Mouse (Mus musculus): ENCODE results near the gene Nfkbid.

Nfkbid gene

DNA sequence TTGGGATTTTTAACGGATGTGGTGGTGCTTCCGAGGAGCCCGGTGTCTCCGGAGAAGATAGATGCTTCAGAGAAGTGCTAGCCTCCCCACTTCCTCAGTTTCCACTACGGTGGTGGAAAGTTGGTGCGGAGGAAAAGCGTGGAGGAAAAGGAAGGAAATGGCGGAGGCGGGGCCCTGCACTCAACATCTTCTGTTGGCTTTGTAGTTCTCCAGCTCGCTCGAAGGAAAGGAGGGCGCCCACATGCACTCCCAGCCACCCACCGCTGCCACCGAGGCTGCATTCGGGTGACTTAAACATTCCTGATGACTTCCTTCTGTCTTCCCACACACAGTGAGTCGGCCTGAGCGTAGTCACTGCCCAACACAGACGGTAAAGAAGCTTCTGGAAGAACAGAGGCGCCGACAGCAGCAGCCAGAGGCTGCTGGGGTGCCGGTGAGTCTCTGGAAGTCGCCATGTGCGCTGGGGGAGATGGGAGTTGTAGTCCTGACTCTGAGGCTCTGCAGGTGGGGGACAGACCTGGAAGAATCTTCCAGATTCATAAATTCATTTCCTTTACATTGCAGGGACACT, 1.6 kb downstream of the Nfkbid start:
- in situ Hi-C loops (cut with MboI), result loop anchor here (10.0 kb wide), 1 partner anchor 48 kb away; no protein-coding TSS in a partner anchor

DNA sequence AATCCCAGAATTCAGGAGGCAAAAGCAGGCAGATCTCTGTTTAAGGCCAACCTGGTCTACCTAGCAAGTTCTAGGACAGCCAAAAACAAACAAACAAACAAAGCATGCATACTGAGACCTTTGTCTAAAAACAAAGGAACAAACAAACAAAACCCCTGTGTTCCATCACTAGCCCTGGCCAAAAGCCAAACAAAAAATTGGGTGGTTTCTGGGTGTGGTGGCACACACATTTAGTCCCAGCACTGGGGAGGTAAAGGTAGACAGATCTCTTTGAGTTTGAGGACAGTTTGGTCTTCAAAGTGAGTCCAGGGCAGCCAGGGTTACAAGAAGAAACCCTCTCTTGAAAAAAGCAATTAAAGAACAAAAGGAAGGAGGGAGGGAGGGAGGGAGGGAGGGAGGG, 7.8 kb downstream of the Nfkbid start:
- in situ Hi-C loops (cut with MboI), result loop anchor here (5.0 to 10.0 kb wide), 2 partner anchors 37 to 55 kb away; no protein-coding TSS in a partner anchor

DNA sequence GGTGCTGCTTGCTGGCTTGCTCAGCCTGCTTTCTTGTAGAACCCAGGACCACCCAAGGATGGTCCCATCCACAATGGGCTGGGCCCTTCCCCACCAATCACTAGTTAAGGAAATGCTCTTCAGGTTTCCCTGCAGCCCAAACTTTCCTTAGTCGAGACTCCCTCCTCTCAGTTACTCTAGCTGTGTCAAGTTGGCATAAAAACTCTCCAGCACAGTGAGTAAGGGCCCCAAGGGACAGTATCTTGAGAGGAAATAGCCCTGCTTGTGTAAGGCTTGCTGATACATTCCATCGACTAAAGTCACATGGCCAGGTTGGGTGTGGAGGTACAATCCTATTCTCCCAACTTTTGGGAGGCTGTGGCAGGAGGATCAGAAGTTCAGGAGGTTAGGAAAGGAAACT, 8.7 kb downstream of the Nfkbid start:
- in situ Hi-C loops (cut with MboI), result no loop called here

DNA sequence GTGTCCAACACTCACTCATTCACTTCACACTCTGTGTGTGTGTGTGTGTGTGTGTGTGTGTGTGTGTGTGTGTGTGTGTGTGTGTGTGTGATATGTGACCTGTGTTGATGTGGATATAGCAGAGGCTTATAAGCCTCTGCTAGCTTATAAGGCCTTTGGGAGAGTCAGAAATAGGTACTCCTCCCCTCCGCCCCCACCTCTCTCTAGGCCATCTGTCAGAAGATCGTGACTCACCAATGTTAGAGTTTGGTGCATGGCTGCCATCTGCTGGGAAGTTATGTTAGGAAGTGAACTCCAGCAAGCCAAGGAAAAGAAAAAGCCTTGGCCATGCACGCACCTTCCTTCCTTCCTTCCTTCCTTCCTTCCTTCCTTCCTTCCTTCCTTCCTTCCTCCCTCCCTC, 10.3 kb downstream of the Nfkbid start:
- in situ Hi-C loops (cut with MboI), result no loop called here

DNA sequence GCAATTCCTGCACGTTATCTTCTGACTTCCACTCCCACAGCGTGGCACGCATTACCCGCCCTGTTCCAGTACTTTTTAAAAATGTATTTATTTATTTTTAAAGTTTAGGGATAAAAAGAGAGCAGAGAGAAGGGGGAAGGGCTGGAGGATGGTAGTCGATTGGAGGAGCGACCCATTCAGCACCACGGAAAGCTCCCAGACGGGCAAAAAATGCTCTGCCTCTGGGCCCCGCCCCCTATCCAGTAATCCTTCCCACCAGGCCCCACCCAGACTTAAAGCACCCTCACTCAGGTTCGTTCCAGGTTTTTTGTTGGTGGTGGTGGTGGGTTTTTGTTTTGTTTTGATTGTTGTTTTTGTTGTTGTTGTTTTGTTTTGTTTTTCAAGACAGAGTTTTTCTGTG, 12.7 kb downstream of the Nfkbid start:
- in situ Hi-C loops (cut with MboI), result no loop called here

DNA sequence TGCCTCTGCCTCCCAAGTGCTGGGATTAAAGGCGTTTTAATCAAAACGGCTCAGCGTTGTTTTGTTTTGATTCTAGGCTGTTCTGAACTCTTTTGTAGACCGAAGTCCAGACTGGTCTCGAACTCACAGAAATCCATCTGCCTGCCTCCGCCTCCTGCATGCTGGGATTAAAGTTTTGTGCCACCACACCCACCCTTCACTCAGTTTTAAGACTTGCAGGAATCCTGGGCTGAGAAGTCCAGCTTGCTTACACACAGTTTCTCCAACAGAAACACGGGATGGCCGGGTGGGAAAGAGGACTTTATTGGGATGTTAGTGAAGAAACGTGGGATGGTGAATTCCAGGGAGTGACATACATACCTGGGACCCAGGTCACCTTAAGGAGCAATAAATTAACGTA, 13.2 kb downstream of the Nfkbid start:
- in situ Hi-C loops (cut with MboI), result loop anchor here (5.0 kb wide), 1 partner anchor 48 kb away; no protein-coding TSS in a partner anchor

DNA sequence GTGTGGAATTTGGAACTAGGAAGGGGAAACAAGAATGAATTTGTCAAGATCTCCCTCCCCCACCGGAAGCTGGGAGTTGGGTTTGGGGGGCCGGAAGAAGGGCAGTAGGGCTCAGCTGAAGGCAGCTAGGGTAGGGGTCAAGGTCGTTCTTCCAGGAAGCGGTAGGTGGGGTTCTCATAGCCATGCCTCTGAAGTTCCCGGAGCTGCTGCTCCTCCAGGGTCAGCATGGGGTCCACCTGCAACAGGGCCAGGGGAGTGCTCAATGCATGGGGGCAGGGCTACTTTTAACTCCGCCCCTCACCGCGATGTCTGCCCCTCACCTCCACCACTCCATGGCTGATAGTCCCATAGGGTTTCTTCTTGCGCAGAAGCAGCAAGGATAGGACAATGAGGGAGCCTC, 13.6 kb downstream of the Nfkbid start:
- in situ Hi-C loops (cut with MboI), result loop anchor here (5.0 kb wide), 1 partner anchor 47 kb away; no protein-coding TSS in a partner anchor

DNA sequence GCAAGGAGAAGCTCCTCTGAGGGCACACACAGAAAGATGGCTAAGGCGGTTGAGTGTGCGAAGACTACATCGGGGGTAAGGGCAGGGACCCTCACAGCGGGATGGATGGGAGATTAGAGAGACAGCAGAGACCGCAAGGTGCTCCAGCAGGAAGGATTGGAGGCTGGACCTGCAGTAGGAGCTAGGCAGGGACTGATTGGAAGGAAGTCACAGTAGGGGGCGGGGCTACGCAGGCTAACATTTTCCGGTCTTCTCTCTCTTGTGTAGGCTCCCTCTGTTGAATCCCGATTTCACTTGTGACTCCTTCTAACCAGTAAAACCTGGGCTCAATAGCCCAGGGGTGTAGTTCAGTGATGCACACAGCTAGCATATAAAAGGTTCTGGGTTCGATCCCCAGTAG, 15.3 kb downstream of the Nfkbid start:
- in situ Hi-C loops (cut with MboI), result loop anchor here (5.0 kb wide), 1 partner anchor 45 kb away; no protein-coding TSS in a partner anchor

DNA sequence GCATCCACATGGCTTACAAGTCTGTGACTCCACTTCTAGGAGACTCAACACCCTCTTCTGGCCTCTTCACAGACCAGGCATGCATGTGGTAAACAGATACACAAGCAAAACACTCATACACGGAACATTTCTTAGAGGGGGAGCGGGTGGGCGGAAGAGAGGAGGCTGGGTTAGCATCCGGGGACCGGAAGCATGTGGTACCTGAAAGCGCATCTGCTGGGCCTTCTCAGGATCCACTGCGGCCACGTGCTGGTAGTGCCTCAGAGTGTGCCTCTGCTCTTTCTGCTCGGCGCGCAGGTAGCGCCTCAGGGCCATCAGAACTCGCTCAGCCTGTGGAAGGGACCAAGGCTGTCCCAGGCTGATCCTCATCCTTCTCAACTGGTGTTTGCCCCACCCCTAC, 18.2 kb downstream of the Nfkbid start:
- in situ Hi-C loops (cut with MboI), result loop anchor here (5.0 kb wide), 1 partner anchor 43 kb away; no protein-coding TSS in a partner anchor

DNA sequence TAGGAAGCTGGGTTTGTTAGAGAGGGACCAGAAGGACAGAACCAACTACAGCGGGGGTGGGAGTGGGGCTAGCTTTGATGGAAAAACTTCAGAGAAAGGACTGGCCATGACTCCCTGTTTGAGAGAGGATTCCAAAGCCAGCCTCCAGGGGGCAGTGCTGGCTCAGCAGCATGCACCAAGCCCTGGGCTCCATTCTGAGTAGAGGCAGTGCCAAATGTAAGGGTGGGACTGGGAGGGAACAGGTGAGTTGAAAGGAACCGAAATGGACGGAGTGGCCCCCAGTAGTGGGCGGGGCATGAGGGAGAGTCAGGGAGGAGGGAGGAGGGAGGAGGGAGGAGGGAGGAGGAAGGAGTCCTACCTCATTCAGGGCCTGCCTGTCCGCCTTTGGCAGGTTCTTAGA, 19.2 kb downstream of the Nfkbid start:
- in situ Hi-C loops (cut with MboI), result no loop called here

DNA sequence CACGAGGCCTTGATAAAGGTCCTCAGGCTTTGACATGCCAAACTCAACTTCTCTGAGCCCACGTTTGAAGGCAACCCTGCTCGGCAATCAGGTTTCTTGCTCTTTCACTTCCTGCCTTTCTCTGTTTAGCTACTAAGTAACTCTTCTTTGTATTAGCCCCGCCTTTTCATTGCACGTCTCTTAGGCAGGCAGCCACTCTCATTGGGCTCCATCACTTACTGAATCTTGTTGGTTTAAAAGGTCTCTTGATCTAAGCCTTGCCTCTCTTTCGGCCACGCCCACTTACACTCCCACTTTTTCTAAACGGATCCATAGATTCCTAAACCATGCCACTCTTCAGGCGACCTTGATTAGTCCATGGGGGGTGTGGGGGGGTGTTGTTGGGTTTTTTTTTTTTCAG, 22.2 kb downstream of the Nfkbid start:
- in situ Hi-C loops (cut with MboI), result no loop called here

DNA sequence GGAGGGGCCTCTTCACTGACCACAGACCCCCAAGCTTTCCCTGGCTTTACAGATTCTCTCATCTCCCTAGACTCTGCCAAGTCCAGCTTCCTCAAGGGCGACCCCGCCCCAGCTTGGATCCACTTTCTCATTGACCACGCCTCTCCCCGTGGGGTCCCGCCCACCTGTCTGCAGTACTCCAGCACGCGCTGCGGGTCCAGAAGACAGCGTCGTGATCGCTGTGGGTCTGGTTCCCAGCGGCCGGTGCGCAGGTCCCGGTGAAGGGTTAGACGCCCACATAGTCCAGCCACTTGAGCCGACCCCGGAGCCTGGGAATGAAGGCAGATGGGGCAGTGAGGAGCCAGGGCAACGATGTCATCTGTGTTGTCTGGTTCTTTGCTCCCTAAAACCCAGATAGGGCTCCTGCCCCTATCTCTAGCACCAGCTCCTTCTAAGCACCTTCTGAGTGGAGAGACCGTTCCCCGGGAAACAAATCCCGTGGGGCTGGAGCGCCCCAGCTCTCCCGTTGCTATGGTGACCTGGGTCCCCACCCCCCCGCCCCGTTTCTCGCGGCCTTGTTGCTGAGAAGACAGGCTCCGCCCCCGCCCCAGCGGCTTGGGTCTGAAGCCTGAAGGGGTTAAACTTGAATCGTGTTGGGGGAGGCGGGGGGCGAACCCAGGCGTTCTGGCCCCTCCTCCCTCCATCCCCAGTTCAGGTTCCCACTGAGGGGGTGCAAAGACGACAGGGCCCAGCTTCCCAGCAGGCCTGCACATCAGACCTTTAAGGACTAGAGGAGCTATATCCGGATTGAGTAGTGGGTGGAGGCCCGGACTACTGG, 22.8 kb downstream of the Nfkbid start:
- in situ Hi-C loops (cut with MboI), result no loop called here

DNA sequence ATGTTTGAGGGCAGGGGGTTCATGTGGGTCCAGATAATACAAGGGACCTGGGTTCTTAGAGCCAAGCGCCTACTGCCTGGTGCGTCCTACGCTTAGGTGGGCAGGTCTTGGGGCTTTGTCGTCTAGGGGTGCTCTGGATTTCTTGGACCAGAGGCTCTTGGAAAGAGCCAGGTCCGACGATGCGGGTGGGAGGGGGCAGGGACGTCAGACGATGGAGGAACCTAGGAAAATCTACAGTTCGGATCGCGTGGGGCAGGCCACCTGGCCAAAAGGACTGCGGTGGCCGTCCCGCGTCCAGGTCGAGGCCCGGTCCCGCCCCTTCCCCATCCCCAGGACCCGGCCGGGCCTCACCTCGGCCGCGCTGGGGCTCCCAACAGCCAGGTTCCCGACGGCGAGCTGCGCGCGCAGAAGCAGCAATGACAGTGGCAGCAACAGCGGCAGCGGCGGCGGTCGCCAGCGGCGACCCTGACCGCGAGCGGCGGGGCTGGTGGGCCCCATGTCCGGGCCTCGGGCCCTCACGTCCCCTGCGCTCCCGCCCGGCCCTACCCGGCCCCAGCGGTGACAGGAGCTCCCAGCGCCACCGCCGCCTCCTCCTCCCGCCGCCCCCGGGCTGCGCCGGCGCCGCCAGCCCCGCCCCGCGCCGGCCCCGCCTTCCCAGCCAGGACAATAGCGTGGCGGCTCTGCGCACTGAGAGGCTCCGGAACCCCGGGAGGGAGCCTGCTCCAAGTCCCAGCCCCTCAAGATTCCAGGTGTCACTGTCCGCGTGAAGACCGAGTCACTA, 23.6 kb downstream of the Nfkbid start, which contains the start of gene Aplp1:
Aplp1 (minus strand) TSS at position 565 of the 781 bp plus-strand sequence.
- in situ Hi-C loops (cut with MboI), result no loop called here

DNA sequence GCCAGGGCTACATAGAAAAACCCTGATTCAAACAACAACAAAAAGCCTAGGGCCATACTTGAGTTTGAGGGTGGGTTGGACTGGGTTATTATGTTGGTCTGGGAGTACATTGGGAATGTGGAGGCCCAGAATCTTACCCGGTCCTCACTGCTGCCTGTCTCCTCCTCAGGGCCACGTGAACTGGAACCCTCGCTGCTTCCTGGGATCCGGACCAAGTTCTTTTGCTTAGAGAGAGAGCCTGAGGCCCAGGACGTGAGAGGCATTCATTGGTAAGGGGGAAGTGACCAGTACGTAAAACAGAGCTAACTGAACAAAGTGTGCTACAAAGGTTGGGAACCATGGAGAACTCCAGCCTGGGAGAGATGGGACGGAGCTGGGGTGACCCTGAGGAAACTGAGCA, 28.7 kb downstream of the Nfkbid start:
- in situ Hi-C loops (cut with MboI), result no loop called here

DNA sequence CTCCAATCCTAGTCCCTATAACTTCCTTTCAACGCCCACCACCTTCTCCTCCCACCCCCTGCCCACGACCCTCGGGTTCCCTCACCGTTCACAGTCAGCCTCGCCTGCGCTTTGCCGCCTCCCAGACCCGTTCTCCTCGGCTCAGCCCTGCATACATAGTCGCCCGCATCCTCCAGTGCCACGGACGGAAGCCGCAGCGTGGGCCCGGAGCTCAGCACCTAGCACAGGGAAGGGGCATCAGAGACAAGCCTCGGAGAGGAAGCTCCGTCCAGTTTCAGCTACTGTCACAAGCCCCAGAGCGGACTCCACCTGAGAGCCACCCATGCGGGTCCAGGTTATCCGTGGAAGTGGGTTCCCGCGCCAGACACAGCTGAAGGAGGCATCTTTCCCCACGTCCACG, 31.8 kb downstream of the Nfkbid start:
- in situ Hi-C loops (cut with MboI), result no loop called here

DNA sequence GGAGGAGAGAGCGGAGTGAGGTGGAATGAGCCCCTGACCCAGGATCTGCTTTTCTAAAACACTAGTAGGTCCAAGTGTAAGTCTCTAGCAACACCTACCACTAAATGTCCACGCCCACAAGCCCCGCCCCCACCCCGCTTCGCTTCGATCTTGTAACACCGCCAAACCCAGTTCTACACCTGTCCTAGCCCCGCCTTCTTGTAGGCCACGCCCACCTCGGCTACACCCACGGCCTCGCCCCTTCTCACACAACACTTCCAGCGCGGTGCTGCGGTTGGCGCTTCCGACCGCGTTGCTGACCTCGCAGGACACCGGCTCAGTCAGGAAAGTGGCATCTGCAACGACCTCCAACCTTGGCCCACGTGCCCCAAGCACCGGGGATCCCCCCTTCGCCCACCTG, 32.2 kb downstream of the Nfkbid start:
- in situ Hi-C loops (cut with MboI), result no loop called here

DNA sequence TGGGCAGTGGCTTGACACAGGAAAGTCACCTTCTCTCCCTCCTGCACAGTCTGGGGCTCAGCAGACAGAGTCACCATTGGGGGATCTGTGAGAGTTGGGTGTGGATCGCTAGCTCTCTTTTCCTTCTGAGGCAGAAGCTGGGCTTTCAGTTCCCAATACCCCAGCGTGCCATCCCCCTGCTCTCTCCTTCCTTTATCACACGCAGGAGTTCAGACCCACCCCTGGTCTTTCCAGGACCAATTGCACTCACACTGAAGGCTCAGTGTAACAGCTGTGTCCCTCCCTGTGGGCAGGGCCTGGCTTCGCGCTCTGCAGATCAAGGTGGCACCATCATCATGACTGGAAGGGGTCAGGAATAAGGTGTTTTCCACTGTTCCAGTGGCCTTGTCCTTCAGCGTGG, 32.7 kb downstream of the Nfkbid start:
- in situ Hi-C loops (cut with MboI), result no loop called here

DNA sequence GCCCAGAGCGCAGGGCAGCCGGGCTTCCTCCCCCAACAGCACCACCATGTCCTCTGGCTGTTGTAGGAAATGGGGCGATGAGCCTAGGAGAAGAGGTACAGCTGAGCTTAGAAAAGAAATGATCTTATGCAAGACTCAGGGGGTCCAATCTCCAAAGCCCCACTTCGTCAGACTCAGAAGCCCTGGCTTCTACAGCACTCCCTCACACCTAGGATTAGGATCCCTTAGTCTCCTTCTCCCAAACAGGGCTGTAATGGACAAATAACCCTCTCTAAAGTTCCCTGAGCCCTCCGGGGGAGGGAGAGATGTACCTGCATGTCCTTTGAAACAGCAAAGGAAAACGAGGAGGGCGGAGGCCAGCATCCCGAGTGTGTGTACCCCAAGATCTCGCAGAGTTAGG, 35.0 kb downstream of the Nfkbid start:
- in situ Hi-C loops (cut with MboI), result no loop called here

DNA sequence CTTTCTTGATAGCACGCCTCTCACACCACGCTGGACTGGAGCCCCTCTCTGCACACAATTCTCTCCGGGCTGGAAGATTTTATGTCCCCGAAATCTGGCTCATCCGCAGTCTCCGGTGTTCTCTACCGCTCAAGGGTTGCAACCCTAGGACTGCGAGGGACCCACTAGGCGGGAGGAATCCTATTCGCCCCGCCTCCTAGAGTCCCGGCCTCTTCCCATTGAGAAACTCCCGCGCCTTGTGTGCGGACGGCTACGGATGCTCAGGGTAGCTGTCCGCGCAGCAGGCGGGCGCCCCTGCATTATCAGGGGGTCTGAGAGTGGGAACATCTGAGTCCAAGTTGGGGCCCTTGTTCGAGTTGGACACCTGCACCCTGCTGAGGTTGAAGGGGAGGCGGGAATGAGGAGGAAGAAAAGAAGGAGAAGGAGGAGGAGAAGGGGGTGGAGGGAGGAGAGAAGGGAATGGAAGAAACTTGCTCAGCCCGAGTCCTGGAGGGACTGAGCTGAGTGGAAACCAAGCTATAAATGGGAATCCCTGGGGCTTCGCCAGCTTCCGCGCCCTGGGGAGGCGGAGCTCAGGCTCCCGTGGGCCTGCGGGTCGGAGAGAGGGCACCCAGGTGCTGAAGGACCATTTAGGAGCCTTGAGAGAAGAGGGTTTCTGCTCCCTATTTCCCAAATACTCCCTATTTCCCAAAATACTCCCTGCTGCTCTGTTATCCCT, 35.5 kb downstream of the Nfkbid start:
- in situ Hi-C loops (cut with MboI), result no loop called here

DNA sequence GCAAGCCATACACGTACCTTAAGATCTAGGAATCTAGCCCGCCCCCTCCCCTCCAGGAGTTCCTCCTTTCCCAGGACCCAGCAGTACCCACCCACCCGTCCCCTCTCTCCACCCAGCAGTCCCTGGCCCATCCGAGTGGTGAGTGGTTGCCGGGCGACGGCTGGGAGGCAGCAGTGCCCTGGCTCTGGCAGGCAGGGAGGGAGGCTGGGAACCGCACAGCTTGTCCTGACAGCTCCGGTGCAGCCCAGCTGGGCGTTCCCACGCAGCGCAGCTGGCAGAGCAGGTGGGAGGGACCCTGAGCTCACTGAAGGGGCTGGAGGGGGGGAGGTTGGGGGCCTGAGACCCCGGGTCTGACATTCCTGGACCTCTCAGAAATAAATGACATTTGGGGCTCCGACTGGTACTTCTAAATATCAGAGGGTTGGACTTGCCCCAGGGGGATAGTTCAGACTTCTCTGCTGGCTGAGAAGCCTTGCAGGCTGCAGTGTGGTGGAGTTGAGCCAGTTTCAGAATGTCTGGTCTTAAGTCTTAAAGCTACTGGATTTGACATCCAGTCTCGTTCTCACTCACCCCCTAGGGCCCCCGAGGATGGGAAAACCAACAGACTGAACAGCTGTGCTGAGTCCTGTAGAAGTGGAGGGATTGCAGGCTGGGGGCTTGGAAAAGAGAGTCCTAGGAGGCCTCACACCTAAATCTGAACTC, 36.2 kb downstream of the Nfkbid start, which contains the start of the genes Kirrel2 and Nphs1:
Kirrel2 (minus strand) TSS at position 62 of the 702 bp plus-strand sequence.
Nphs1 (plus strand) TSS at position 687 of the 702 bp plus-strand sequence.
- in situ Hi-C loops (cut with MboI), result no loop called here

DNA sequence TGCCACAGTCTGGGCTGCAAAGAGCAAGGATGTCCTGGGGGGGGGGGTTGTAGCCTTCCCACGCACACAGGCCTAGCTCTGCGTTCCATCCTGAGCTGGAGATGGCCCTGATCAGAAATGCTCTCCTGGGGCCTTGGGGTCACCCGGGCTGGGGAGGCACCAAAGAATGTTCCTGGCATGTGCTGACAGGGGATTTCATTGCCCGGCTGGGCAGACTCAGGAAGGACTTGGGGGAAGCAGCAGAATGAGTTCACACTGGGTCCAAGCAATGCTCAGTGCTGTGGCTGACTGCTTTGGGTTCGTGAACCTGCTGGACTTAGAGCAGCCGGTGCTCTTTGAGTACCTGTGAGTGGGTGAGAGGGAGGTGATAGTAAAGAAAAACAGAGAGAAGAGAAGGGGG, 38.0 kb downstream of the Nfkbid start:
- in situ Hi-C loops (cut with MboI), result no loop called here

Measured in mature B cell (primary cell).